Mouse (Mus musculus) embryonic fibroblast, embryonic 13.5 days (primary cell): ENCODE data around the gene Rps6ka6.

Experiments used
- CTCF ChIP-seq: IDR thresholded peaks from 2 replicates; pipeline ENCODE4 v1.5.1; 2011; ENCODE audit warnings: mild to moderate bottlenecking, control low read depth, low read length, moderate library complexity, borderline replicate concordance; ENCODE audit not compliant: insufficient read depth
- POLR2A ChIP-seq: IDR thresholded peaks from 2 replicates; pipeline ENCODE4 v1.6.1; 2011; ENCODE audit warnings: low read depth, mild to moderate bottlenecking, control low read depth, low read length, moderate library complexity

- TF ChIP-seq POLR2A, result no peak
- TF ChIP-seq CTCF, result no peak
Measured at GRCm38 (mm10) chrX:111436571-111436970, 101.2 kb downstream of the Rps6ka6 start.
